Mouse (Mus musculus): Measurements from ENCODE around the gene Fars2.

Gene Fars2

DNA sequence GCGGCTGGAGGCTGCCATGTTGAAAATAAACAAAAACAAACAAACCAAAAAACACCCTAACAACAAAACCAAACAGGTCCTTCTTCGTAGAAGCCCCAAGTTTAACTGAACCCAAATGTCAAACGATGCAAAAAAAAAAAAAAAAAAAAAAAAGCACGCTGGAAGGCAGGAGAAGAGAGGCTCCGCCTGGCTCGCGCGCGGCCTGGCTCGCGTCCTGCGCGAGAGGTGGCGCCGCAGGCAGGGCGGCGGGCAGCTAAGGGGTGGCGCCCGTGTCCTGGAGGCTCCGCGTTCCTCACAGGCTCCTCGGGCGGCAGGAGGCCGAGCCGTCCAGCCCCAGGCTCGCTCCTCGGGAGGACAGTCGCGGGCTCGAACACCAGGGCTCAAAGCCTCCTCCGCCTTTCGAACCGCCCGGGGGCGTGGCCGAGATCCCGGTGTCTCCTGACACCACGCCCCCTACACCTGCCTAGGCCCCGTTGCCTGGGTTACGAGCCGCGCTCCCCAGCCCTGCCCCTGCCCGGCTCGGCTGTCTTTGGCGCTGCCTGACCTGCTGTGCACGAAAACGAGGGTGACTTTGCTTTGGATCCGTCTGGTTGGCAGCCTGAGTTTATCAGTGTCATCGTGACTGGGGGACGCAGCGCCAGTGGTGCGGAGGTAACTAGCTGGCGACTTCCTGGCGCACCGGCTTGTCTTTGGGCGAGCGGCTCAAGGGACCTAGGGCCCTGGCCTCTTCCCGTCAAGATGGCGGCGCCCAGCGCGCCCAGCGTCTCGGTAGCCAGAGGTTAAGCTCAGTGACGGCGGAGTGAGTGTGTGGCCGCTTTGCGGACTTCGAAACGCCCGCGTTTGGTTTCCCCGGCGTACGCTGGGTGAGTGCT, at the start of gene Fars2, which contains the start of gene Lyrm4:
Gene Fars2, plus strand, starts transcription at position 270 of the 872 bp plus-strand sequence.
Gene Lyrm4, minus strand, starts transcription at position 384 of the 872 bp plus-strand sequence.
- DNase-seq (ENCODE audit: low spot score) = peak; percentile 98

DNA sequence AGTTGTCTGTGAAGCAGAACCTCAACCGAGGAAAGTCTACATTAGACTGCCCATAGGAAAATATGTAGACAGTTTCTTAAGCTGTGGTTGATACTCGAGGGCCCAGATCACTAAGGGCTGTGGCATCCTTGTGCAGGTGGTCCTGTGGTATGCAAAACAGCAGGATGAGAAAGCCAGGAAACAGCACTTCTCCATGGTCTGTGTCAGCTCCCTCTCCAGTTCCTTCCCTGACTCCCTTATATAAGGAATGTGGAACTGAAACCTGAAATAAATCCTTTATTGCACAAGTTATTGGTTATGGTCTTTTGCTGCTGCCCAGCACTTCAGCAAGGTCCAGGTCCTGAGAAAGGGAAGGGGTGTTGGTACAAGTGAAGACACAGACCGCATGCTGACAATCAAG, 42.7 kb upstream of the Fars2 start:
- DNase-seq (ENCODE audit: low spot score) = no peak

DNA sequence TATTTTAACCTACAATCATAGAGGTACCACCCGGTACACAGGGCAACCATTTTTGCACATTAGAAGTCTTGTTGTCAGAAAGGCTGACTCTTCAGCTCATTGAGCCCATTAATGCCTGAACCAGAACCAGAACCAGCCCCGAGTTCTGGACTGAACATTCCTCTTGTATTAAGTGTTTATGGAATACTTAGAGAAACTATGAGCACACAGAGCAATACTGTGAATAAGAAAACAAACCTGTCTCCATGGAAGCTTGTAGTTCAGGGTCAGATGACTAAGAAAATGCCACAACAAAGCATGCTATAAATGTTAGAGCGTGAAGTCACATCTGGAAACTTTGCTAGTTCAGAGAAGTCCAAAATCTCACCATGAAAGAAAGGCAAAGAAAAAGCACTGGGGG, 35.6 kb upstream of the Fars2 start:
- no peak for DNase-seq (ENCODE audit: low spot score)

DNA sequence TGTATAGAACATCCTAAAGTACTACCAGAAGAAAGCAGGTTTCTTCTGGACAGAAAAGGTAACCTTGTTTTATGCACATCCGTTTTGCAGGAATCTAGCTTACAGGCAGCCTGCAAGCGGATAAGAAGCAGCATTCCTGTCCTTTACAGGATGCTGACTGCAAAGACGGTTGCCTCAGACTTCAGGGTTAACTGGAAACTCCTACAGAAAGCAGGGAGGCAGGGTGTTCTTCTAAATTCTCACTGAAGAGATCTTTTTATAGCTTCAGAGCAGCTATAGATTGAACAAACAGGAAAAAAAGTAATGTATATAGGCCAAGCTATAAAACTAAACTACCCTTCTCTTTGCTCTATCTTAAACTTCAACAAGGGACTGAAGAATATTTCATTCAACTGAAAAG, 32.5 kb upstream of the Fars2 start:
- no peak for DNase-seq (ENCODE audit: low spot score)

DNA sequence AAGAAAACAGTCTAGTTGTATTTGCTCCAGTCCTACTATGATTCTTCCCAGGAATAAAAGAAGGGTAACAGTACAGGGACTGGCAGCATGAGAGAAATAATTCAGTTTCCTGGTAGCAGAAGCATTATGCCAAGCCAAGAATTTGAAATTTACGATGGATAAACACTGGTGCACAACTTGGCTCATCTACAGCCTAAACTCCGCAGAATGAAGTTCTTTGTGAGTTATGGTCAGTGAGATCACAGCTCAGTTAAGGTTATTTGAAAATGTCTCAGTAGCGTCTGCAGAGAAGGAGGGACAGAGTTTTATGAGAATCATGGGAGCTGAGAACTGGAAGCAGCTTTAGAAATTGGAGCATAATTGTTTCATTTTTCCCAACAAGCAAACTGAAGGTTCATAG, 31.2 kb upstream of the Fars2 start:
- no peak for DNase-seq (ENCODE audit: low spot score)

DNA sequence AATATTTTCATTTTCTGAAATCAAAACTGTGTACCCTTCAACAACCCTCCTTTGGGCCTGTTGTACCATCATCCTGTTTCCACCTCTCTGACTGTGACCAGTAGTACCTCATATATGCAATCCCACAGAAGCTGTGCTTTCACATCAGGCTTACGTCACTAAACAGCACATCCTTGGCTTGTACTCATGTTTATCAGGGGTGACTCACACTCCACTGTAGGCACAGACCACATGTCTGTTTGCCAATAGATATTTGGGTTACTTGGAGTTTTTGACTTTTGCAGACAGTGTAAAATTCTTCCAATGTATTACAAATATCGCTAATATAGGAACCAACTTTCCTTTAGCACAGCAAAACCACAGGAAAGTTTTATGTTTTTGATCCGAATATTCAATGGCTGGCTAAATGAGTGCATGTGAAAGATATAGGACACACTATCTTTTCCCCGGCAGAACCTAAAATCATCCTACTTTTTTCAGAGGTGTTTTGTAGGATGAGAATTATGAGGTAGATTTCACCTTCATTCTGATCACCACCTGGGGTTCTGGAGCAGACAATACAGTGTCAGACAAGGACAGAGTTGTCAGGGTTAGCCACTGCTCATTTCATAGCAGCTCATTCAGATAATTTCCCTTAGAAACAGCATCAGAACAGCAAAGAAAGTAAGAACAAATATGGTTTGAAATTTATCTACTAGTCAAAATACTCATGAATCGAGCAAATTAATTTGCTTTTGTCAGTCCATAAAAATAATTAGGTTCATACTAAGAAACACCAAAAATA, 30.4 kb upstream of the Fars2 start:
- no peak for DNase-seq (ENCODE audit: low spot score)

DNA sequence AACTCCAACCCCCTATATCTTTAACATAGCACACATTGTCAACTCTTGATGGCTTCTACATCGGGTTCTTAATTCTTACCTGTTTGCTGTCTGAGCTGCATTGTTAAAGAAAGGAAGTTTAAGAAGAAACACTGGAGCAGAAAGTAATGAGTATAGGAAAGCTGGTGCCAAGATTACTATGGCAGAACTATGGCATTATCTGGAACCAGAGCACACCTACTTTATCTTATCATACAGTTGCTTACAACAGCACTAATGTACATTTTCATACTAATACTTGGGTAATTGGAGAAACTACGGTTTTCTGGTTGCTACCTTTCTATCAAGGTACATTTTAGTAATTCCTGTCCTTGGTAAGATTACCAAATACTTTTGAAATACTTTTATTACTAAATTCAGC, 29.8 kb upstream of the Fars2 start:
- DNase-seq (ENCODE audit: low spot score) = no peak

DNA sequence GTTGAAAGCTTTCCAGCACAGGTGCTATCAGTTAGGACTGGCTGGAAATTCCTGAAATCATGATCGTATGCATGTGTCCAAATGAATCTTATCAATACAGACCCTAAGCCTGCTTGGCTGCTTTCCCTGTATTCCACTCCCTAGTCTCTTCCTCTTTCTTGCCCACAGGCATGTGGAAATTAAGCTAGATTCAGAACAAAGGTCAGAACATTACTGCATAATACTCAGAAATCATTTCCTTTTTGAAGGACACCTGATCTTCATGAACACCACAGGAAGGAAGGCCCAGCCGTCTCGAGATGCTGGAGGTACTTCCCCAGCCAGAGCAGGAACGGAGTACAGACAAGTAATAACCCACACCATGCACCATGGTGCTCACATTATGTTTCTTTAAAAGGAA, 29.0 kb upstream of the Fars2 start:
- DNase-seq (ENCODE audit: low spot score) = no peak

DNA sequence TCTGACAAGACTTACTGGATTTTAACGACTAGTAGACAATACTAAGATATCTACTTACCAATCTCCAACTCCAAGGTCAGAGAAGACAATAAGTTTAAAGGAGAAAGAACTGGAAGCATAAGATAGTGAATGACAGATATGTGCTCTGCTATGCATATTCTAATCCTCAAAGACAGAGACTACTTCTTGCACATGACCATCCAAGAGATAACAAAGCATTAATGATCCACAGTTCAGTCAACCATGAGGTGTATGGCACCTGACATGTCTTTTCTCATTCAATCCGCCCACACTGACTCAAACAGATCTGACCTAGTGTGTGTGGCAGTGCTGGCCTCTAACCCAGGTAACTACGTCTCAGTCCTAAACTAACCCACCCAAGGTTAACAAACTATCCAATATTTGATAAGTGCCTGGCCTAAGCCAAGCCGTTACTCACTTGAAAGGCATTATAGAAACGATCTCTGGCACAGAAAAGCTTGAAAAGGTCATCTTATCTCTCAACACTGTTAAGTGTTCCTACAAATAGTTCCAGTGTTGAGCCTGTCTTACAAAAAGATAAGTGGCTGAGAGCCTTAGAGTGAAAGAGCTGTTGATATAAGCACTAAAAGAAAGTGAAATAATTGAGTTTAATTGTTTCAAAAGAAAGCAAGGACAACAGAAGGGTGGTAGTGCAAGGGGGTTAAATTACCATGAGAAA, 20.4 kb upstream of the Fars2 start:
- no peak for DNase-seq (ENCODE audit: low spot score)

DNA sequence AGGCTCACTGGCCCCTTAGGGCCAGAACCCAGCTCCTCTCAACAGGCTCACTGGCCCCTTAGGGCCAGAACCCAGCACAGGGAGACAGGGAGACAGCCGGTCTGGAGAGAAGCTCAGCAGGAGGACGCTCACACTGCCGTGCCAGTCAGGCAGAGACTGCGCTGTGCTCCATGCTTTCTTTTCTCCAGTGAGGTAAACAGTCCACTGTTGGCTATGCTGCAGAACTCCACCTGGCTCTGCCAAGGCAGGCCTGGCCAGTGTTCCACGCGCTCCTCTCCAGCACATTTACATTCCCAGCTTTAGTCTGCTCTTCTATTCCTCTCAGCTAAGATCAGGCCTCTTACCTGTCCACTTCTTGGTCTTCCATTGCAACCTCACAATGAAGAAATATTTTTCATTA, 11.6 kb upstream of the Fars2 start:
- DNase-seq (ENCODE audit: low spot score) = no peak

DNA sequence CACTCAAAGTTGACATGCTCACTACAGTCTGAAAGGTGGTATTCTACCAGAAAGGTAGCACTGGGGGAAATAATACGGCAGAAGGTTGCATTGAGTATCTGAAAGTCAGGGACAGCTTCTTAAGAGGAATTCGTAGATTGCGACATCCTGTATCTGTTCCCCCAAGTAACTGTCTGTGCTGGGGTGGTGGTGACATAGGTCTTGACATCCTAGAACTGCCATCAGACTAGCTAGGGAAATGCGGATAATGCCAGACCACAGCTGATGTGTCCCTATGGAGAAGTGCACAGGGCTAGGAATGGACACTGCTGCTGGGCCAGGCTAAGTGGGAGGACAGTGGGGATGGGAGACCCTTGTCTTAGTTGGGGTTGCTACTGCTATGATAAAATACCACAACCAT, 8.7 kb upstream of the Fars2 start:
- DNase-seq (ENCODE audit: low spot score) = no peak

DNA sequence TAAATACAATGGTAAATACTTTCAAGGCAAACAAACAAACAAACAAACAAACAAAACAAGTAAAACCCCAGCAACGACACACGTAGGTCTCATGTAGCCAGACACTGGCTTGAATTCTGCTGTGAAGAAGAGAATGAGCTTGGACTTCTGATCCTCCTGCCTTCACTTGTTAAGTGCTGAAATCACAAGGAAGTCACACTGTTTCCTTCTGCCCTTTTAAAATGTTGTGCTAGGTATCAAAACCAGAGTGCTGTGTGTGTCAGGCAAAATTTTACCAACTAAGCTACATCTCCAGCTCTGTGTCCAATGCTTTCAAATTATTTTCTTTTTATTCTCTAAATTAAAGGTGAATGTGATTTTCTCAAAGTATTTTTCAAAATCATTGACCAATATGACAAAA, 5.9 kb upstream of the Fars2 start:
- no peak for DNase-seq (ENCODE audit: low spot score)

DNA sequence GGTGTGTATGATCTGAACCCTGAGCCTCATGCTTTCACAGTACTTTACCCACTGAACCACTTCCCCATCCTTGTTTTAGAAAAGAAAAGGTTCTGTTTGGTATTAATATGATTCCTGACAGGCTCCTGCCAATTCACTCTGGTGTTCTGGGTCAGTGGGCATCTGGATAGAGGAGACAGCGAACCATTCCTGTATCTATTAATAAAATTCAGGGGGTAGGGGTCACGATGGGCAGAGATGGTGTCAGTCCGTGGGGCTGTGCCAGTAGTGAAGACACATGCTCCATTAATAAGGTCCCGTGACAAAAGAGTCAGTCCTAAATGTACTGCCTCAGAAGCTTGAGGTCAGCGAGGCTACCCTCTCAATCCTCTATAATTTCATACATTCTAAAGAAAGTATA, 4.0 kb upstream of the Fars2 start:
- no peak for DNase-seq (ENCODE audit: low spot score)

DNA sequence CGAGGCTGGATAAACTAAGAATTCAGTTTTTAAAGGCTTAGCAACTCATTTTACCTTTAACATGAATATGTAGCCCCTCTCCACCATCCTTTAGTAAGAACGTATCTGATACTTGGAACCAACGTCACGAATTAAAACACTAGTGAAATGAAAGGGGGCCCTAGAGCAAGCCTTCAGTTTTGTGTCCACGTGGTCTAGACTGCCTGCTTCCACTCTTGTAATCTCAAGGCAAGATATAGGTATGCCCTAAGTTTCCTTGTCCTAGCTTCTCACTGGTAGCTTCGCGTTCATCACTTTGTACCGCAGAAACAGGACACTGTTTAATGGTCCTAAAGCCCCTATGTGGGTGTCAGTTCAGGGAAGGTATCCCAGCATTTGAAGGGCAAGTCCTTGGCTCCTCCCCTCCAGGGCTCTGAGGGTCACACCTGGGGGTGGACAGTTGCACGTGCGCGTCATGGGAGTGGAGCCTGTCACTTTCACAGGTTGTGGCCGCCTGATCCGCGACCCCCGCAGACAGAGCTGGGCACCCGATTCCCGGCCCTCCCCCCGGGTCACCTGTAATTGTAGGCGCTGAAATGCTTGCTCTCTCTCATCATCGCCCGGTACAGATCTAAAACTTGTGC, 581 bp upstream of the Fars2 start:
- DNase-seq (ENCODE audit: low spot score) = peak; percentile 34

DNA sequence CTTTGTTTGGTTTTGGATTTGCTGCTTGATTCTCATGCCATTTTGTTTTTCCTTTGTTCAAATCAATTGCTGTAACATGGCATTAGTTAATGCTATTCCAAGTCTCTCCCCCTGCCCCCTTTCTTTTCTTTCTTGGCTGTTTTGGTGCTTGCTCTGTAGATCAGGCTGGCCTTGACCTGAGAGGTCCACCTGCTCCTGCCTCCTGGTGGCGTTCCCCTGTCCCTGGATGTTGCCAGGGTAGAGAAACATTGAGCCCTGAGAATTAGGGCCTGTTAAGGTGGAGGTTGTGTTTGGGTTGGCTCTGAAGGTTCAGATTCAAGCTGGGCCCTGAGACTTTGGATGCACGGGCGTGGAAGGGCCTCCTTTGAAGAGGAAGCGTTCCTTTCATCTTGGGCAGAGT, 2.5 kb downstream of the Fars2 start:
- no peak for DNase-seq (ENCODE audit: low spot score)

DNA sequence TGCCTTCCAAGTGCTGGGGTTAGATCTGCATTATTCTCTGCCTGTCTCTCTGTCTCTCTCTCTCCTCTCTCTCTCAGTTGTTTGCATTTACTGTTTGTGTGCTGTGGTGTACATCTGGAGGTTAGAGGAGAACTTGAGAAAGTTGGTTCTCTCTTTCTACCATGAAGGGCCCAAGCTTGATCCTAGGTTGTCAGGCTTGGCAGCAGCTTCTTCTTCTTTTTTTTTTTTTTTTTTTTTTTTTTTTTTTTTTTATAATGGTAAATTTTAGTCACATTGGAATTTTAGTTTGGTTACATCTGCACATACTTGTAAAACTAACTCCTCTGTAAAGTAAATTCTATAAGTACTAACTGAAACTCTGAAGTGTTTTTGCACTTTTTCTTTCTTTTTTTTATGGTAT, 3.4 kb downstream of the Fars2 start:
- no peak for DNase-seq (ENCODE audit: low spot score)

DNA sequence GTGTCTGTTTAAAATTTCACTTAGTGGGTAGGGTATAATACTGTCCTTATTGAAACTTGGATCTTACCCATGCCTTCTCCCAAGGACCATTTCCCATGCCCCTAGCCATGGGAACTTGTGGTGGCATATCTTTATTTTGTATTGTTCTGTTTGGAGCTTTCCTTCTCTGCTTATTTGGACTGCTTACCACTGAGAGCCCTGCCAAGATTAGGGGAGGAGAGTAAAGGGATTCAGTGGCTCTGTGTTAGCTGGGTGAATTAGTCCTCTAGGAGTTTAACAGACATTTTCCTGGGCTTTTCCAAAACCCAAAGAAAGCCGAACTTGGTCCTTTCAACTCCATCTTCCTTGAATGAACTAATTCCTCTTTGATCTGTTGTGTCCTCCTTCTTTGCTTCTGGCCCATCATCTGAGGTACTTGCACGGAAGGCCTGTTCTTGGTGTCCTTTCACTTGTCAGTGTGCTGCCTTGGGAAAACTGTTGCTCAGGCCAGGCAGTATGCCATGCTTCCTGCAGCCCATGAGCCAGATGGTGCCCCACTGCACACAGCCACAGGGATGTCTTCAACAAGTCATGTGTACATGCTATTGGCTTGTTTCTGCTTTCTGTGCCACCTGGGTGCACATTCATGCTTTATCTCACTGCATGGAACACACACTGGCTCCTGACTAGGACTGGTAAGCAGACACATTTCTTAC, 12.3 kb downstream of the Fars2 start:
- DNase-seq (ENCODE audit: low spot score) = no peak

DNA sequence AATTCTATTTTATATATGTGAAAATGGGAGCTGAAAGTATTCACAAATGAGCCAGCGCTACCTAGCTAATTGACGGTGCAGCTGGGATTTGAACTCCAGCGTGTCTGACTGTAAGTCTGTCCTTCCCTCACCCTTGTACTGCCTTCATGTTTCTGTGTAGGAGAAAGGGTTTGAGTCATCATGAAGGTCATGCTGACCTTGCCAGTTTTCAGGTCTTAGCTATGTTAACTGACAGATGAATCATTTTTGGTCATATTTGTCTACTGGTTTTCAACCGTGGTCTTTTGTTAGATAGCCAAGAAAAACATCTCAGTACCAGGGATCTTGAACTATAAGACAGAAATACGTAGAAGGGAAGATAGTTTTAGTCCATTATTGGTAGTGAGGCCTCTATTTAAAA, 14.2 kb downstream of the Fars2 start:
- DNase-seq (ENCODE audit: low spot score) = no peak

DNA sequence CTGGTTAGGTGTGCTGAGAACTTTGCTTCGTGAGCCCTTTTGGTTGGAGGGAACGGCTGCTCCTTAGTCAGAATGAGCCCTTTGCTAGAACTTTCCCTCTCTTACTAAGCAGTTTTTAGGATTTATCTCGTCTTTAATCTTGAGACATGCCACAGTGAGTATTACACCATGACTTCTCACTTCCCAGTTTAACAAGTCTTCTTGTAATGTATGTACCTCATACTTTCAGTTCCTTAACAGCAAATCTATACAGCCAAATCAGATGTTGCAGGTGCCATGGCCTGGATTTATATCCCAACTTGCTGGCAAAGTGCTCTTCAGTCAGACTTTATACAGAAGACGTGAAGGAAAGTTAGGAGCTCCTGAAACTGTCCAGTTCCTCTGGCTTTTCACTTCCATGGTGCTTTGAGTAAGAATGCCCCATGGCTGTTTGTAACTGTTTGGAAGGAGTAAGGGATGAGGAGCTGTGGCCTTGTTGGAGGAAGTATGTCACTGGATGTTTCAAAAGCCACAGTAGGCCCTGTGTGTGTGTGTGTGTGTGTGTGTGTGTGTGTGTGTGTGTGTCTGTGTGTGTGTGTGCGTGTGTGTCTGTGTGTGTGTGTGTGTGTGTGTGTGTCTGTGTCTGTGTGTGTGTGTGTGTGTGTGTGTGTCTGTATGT, 14.9 kb downstream of the Fars2 start:
- DNase-seq (ENCODE audit: low spot score) = no peak

DNA sequence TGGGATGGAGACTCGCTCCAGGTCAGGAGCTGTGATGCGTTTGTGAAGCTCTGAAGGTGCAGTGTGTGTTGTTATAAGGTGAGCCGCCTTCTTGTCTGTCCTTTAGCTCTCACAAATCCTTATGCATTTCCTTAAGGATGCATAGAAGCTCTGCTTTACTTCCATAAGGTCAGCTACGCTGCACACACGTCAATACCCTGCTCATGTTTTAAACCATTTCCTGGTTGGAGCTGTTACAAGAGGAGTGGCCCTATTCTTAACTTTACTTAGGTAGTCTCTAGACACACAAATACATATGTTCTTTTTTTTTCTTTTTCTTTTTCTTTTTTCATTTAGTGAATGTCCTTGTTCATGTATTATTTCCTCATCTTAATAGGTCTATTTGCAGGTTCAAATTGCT, 22.5 kb downstream of the Fars2 start:
- DNase-seq (ENCODE audit: low spot score) = no peak

Measured in embryo, embryonic 10 days (tissue).